Mouse (Mus musculus) lung, embryonic 16.5 days (tissue): ENCODE data around the gene Errfi1. TPM values are rescaled to one million over a fixed set of nuclear protein-coding genes. Genes with fewer than 3 reads are reported as not detected.
"Not testable (repeated sequence)": the region's sequence is repeated elsewhere in the genome, so short reads cannot be mapped to it uniquely, and the experiment has no call there.

Source experiments
- ATAC-seq: fragments of 200-750 bp; cut with Nextera tagmentation; 2 replicates; pipeline ENCODE4 v1.8.0; 2017; ENCODE audit warnings: low read depth, mild to moderate bottlenecking, moderate library complexity
- H3K27ac ChIP-seq: fragments of 300-500 bp; sonication (generic); 2 replicates; pipeline ENCODE4 v1.5.1; 2014; ENCODE audit warnings: mild to moderate bottlenecking, control low read depth, low read length
- H3K27me3 ChIP-seq: fragments of 300-500 bp; sonication (generic); 2 replicates; pipeline ENCODE4 v1.6.1; 2014; ENCODE audit warnings: low read depth, low read length, mixed read lengths; ENCODE audit not compliant: control insufficient read depth, insufficient read depth
- H3K36me3 ChIP-seq: fragments of 300-500 bp; sonication (generic); 2 replicates; pipeline ENCODE4 v1.6.1; 2014; ENCODE audit warnings: low read length; ENCODE audit not compliant: control insufficient read depth, insufficient read depth
- H3K4me1 ChIP-seq: fragments of 300-500 bp; sonication (generic); replicated peaks from 2 replicates; pipeline ENCODE4 v1.6.1; 2014; ENCODE audit warnings: low read length, mixed read lengths; ENCODE audit not compliant: control insufficient read depth, insufficient read depth
- H3K4me2 ChIP-seq: fragments of 300-500 bp; sonication (generic); 2 replicates; pipeline ENCODE4 v1.6.1; 2014; ENCODE audit warnings: low read depth, low read length, control low read depth
- H3K4me3 ChIP-seq: fragments of 300-500 bp; sonication (generic); 2 replicates; pipeline ENCODE4 v1.5.1; 2014; ENCODE audit warnings: mild to moderate bottlenecking, low read length, control low read depth
- H3K9ac ChIP-seq: fragments of 300-500 bp; sonication (generic); 2 replicates; pipeline ENCODE4 v1.6.1; 2014; ENCODE audit warnings: low read length, control low read depth
- H3K9me3 ChIP-seq: fragments of 300-500 bp; sonication (generic); 2 replicates; pipeline ENCODE4 v1.6.1; 2016; ENCODE audit warnings: low read length; ENCODE audit not compliant: control insufficient read depth
- WGBS: fragments of 180-500 bp; shearing (Covaris S2); extraction: QIAGEN DNeasy Blood & Tissue Kit; methylation state at CpG from one replicate; pipeline ENCODE4 v1.1.7; 2014; 5-methylcytosine and 5-hydroxymethylcytosine counted together
- polyA plus RNA-seq: library from polyadenylated mRNA; unstranded; fragments of >200 nt; fragmentation: Nextera tagmentation; extraction: Ambion mirVana; gene quantifications from 2 replicates; pipeline ENCODE4 v1.2.1, GENCODE M21; 2015

Gene Errfi1
- polyA plus RNA-seq, 1 experiment from 2014 or later = 44.3 TPM

- Histone ChIP-seq H3K36me3 (peaks cover 27% of the 10 kb centered on the region), H3K9me3 (no peaks in the 10 kb centered on the region), H3K27me3 (no peaks in the 10 kb centered on the region), H3K9ac (peak overlapping the region; percentile 8; the same call in 1 of the 2 replicates), H3K27ac (peak overlapping the region; percentile 45; the same call in 1 of the 2 replicates), H3K4me1 (peaks cover 40% of the 10 kb centered on the region), H3K4me3 (no peak overlapping the region), H3K4me2 (no peak overlapping the region)
- WGBS = 41% methylated on average over 17 of the region's 17 CpGs
- ATAC-seq = no peak
Measured at GRCm38 (mm10) chr4:150869276-150870197, 15.8 kb downstream of the Errfi1 start.

GRCm38 (mm10) chr4:150870963-150871391 lies 17.3 kb downstream of the Errfi1 start:
- ATAC-seq = peak; percentile 32; the same call in 1 of the 2 replicates
- no peaks in the 10 kb centered on the region for H3K9me3 ChIP-seq
- H3K4me3 ChIP-seq = no peak overlapping the region
- H3K4me2 ChIP-seq = no peak overlapping the region
- H3K36me3 ChIP-seq = peaks cover 17% of the 10 kb centered on the region
- WGBS = 55% methylated on average over 13 of the region's 13 CpGs
- no peaks in the 10 kb centered on the region for H3K27me3 ChIP-seq
- H3K27ac ChIP-seq = peak overlapping the region; percentile 84
- H3K9ac ChIP-seq = no peak overlapping the region
- H3K4me1 ChIP-seq = peaks cover 40% of the 10 kb centered on the region

DNA sequence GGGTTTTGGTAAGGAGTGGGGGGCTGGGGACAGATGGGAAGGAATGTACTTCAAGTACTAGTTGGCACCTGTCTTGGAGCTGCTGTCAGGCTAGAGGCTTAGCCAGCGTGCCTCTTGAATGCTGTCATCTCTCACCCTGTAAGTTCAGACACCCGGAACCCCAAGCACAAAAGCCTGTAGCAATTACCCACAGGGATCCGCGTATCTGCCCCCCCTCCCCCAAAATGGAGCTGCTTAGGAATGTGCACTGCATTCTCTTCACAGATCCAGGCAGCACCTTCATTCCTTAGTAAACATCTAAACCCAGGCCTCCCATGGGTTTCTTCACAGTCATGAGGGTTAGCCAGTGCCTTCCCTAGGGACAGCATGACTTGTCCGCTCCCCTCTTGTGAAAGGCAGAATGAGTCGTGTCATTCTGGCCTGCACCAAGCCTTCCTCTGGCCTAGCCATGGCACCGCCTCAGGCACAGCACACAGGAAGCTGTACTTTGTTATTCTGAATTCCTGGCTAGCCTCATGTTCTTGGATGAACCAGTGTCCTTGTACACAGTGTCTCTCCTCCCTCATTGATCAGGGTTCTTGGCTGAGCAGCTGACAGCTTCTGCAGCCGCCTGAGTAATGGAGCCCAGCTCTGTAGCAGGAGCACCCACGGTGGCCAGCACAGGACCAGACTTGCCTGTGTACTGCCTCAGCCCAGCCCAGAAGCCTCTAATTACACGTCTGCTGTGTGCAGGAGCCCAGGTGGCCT lies 17.8 kb downstream of the Errfi1 start:
- Histone ChIP-seq H3K27ac (peak overlapping the region; percentile 84), H3K9me3 (no peaks in the 10 kb centered on the region), H3K4me3 (no peak overlapping the region), H3K9ac (peak overlapping the region; percentile 49), H3K27me3 (no peaks in the 10 kb centered on the region), H3K36me3 (peaks cover 12% of the 10 kb centered on the region), H3K4me2 (no peak overlapping the region), H3K4me1 (peaks cover 40% of the 10 kb centered on the region)
- peak; percentile 79 for ATAC-seq
- WGBS = 27% methylated on average over 10 of the region's 10 CpGs

- peaks cover 40% of the 10 kb centered on the region for H3K4me1 ChIP-seq
- H3K4me2 ChIP-seq = no peak overlapping the region
- peak overlapping the region; percentile 84 for H3K27ac ChIP-seq
- H3K36me3 ChIP-seq = peaks cover 7% of the 10 kb centered on the region
- H3K9me3 ChIP-seq = no peaks in the 10 kb centered on the region
- 30% methylated on average over 9 of the region's 9 CpGs for WGBS
- ATAC-seq = peak; percentile 17
- H3K9ac ChIP-seq = peak overlapping the region; percentile 49
- no peak overlapping the region for H3K4me3 ChIP-seq
- H3K27me3 ChIP-seq = no peaks in the 10 kb centered on the region
Measured at GRCm38 (mm10) chr4:150872139-150872651, 18.5 kb downstream of the Errfi1 start.

DNA sequence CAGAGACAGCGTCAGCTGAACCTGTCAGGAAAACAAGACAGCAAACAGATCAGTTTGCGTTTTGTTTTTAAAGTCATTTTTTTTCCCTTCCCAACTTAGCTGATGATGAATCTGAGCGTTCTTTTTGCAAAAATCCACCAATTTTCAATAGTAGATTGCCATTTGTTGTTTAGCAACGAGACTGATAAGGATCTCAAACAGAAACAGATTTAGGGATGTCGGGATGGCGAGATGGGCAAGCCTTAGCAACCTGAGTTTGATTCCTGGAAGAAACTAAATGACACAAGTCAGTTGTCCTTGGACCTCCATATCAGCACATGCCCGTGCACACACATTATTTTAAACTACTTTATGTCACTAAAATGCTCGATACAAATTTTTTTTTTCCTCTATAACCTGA lies 19.0 kb downstream of the Errfi1 start:
- WGBS = 60% methylated on average over 8 of the region's 8 CpGs

GRCm38 (mm10) chr4:150874416-150874815 lies 20.7 kb downstream of the Errfi1 start:
- H3K27me3 ChIP-seq, H3K4me2 ChIP-seq, H3K36me3 ChIP-seq, ATAC-seq, H3K9ac ChIP-seq, H3K4me3 ChIP-seq, H3K27ac ChIP-seq: not testable (repeated sequence)
- Histone ChIP-seq H3K4me1 (peaks cover 29% of the 10 kb centered on the region), H3K9me3 (peaks cover 14% of the 10 kb centered on the region)
- 63% methylated on average over 4 of the region's 4 CpGs for WGBS

More for the DNA sequence above, 19.0 kb downstream of the Errfi1 start:
- H3K4me2 ChIP-seq = no peak overlapping the region
- no peaks in the 10 kb centered on the region for H3K27me3 ChIP-seq
- H3K36me3 ChIP-seq = peaks cover 3% of the 10 kb centered on the region
- H3K4me3 ChIP-seq = no peak overlapping the region
- peak overlapping the region; percentile 84 for H3K27ac ChIP-seq
- peaks cover 40% of the 10 kb centered on the region for H3K4me1 ChIP-seq
- H3K9ac ChIP-seq = peak overlapping the region; percentile 49; the same call in 1 of the 2 replicates
- no peaks in the 10 kb centered on the region for H3K9me3 ChIP-seq
- no peak for ATAC-seq

DNA sequence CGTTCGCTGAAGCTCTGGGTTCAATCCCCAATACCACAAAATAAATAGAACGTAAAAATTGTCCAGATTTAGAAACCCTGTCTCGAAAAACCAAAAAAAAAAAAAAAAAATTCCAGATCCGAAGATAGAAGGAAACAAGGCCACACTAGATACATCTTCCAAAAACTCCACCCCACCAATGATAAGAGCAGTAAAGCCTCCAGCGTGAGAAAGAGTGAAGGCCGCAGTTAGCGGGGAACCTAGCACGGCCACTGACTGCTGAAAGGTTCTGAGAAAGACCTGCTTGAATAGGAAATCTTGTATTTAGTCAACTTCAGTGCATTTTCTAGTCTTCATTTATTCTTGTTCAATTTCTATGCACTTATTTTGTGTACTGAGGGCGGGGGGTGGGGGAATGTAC lies 21.7 kb downstream of the Errfi1 start:
- Histone ChIP-seq H3K27me3 (no peaks in the 10 kb centered on the region), H3K9ac (no peak overlapping the region), H3K4me3 (no peak overlapping the region), H3K9me3 (peaks cover 23% of the 10 kb centered on the region), H3K36me3 (no peaks in the 10 kb centered on the region), H3K4me2 (no peak overlapping the region), H3K27ac (no peak overlapping the region), H3K4me1 (peaks cover 20% of the 10 kb centered on the region)
- no peak for ATAC-seq
- 74% methylated on average over 10 of the region's 10 CpGs for WGBS

GRCm38 (mm10) chr4:150879631-150880030 lies 25.9 kb downstream of the Errfi1 start:
- Histone ChIP-seq H3K9ac (no peak overlapping the region), H3K36me3 (no peaks in the 10 kb centered on the region), H3K9me3 (peaks cover 25% of the 10 kb centered on the region), H3K4me1 (no peaks in the 10 kb centered on the region), H3K27me3 (no peaks in the 10 kb centered on the region), H3K4me3 (no peak overlapping the region), H3K4me2 (no peak overlapping the region), H3K27ac (no peak overlapping the region)
- ATAC-seq = no peak
- 92% methylated on average over 22 of the region's 22 CpGs for WGBS

DNA sequence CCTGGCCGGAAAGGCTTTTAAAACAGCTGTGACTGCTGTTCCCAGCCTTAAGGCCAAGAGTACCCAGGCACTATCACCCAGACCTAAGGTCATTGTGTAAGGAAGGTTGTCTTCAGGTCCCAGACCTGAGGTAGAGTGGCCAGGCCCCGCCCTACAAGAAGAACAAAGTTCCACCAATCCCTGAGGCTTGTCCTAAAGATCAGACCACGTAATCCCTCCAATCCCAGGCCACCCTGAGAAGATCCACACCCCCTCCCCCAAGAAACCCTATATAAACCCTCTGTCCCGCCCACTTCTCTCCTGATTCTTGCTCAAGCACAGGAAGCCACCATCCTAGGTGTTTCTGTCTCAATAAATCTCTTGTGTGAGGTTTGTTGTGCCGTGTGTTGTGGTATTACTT lies 26.6 kb downstream of the Errfi1 start:
- WGBS = 84% methylated on average over 5 of the region's 5 CpGs
- no peak overlapping the region for H3K4me3 ChIP-seq

More for the DNA sequence above, 26.6 kb downstream of the Errfi1 start:
- Histone ChIP-seq H3K9ac (no peak overlapping the region), H3K36me3 (no peaks in the 10 kb centered on the region), H3K27me3 (no peaks in the 10 kb centered on the region), H3K4me1 (no peaks in the 10 kb centered on the region), H3K27ac (no peak overlapping the region), H3K4me2 (no peak overlapping the region), H3K9me3 (peaks cover 25% of the 10 kb centered on the region)
- no peak for ATAC-seq
